Mouse (Mus musculus): ENCODE results near the gene Ccr7. TPM values are rescaled to one million over a fixed set of nuclear protein-coding genes. Genes with fewer than 3 reads are reported as not detected.
A peak's percentile ranks its signal among the peaks of the same experiment; 100 is the strongest.

The Ccr7 gene
- polyA plus RNA-seq (2012; rRNA removed) = 1.0 and 1.3 TPM in 2 replicates

DNA sequence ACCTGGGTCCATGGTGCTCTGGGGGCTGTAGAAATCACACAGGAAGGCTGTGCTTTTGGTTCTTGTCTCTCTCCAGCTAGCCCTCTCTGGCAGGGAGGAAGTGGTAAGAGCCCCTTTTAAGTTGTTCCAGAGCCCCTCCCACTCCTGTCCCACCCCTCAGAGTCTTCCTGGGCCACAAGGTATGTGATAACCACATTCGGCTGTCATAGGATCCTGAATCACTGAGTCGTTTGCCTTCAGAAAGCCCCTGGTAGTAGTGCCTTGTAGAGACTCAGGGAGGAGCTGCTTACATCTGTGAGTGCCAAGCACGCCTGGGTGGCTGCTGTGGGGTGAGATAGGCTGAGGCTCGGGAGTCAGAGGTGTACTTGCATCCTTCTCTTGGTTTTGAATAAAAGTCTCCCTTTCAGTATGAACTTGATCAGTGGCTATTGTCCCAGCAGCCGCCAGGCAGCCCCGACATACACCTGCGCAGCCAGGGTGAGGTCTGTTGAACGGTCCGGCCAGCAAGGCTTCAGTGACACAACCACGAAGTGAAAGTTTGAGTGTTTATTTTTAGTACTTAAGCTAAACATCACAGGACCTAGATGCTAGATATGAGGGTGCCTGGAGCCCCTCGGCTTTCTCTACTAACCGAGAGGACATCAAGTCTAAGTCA, at the start of gene Ccr7:
Gene Ccr7, minus strand, starts transcription at position 91 of the 655 bp plus-strand sequence.
- no peak for DNase-seq (ENCODE audit: low spot score)

DNA sequence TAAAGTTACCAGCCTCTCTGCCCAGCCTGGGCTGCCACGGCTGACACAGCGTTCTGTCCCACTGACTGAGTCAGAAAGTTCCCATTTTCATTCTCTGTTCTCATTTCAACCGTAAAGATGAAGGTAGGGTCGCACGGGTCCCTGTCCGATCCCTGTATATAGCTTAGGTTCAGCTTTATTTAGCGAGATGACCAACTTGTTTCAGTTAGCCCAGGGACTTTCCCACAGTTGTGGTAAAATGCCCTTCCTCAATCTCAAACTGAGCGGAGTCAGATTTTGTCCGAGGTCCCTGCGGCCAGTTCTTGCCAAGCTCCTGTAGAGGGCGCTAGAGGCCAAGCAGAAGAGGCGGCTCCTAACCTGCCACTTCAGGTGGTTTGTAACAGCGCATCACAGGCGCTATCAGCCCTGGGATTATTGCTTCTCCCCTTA, 34.3 kb upstream of the Ccr7 start:
- DNase-seq (ENCODE audit: low spot score) = peak; percentile 42

DNA sequence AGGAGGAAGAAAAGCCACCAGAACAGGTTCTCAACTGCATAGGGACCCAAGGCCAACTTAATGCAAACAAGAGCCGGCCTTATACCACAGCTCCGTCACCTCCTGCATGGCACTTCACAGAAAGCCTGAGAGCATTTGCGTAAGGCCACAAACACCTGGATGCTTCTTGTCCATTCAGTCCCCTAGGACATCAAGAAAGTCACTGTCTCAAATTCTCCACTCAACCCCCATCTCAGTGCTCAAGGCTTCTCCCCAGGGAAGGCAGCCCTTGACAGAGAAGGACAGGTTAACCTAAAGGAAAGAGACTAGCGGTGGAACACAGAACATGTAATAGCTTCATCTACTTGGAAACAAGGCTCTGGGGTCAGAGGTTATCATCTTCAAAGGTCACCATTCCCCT, 32.5 kb upstream of the Ccr7 start:
- no peak for DNase-seq (ENCODE audit: low spot score)

DNA sequence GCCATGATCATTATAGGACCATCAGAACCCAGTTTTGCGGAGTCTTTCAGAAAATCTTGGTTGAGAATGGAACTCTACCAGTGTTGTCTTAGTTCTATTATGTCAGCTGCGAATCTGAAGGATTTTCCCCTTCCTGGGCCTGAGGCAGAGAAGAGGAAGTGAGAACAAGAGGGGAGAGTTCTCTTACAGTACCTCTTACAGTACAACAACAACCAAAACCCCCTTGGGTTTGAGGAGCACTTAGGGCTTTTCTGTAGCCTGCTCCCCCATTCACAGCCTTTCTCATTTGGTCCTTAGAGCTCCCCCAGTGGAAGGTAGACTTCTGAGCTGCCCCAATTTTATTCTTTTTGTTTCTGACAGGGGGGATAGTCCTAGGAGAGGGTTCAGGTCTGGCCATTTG, 32.0 kb upstream of the Ccr7 start:
- DNase-seq (ENCODE audit: low spot score) = no peak

DNA sequence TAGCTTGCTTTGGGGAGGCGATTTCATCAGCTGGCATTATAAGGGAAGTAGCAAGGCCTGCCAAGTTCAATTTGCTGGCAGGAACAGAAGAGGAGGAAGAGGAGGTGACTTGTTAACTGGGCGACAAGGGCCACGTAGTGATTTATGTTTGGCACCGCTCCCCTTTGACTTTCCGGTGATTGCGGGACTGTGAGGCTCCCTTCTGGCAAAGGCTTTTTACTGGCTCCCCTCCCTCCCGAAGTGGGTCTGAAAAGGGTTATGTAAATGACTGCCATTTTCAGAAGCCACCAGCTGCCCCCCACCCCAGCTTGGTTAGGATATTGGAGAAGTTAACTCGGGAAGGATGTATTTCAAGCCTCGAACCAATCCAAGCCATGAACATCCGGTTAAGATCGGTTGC, 27.7 kb upstream of the Ccr7 start:
- DNase-seq (ENCODE audit: low spot score) = no peak

DNA sequence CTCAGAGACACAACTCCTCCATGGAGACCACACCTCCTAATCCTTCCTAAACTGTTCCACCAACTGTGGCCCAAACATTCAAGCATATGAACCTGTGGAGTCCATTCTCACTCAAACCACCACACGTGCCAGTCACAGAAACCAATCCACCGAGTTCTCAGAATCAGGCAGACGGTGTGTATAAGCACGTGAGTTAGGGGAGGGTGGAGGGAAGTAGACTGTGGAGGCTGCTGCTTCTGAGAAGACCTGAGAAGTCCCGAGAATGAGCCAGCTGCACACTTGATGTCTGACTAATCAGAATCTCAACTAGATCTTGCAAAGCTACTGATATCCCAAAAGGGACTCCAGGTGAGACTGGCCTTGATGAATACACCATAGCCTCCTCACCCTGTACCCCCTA, 25.2 kb upstream of the Ccr7 start:
- DNase-seq (ENCODE audit: low spot score) = no peak

DNA sequence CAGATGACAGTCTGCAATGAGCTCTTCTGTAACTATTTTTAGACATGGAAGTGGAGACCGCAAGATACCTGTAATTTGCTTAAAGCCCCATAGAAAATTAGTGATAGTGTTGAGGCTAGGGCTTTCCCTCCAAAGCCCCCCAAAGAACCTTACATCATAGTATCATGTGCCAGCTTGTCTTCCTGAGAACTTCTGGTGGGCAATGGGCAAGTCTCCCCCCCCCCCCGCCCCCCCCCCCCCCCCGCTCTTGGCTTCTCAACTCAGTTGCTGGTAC, 23.0 kb upstream of the Ccr7 start:
- DNase-seq (ENCODE audit: low spot score) = no peak

DNA sequence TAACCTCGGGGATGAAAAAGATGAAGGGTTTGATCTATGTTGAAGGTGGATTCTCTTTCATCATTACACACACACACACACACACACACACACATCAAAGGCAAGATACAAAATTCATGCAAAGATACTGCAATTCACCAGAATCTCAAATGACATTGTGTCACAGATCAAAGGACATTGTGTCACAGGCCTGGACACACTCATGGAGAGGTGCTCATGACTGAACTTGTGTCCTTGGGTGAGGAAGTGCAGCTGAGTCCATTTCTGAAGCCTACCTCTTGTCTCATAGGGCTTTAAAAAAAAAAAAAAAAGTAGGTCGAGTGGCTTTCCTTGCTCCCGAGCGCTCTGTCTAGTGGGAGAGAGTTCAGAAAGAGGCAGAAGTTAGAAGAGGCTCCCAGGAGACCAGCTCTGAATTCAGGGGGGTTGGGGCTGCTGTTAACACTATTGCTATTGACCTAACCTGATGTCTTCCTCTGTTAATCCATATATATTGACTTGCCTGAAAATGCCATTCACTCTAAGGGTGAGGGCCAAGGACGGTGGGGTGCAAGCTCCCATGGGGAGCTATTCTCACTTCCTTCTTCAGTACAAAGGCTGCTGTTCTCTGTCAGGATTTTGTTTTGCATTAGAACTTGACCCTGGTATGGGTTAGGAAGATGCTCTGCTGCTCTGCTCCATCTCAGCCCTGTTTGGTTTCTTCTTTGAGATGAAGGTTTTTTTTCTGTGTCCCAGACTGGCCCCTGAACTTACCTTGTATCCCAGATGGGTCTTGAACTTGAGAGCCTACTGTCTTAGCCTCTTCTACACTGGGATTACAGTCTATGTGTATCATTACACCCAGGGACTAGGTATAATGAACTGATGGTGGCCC, 22.4 kb upstream of the Ccr7 start:
- no peak for DNase-seq (ENCODE audit: low spot score)

DNA sequence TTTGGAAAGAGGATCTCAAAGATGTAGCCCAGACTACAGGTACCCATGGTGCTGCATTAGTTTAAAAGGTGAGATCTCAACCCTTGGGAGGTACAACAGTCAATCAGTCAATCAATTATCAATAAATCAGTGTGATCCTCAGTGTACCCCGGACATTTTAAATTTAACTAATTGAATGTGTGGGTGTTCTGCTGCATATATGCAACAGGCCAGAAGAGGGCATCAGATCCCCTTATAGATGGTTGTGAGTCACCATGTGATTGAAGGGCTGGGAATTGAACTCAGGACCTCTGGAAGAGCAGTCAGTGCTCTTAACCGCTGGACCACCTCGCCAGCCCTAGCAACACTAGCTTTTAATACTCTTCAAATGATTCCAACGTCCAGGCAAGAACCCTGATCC, 17.1 kb upstream of the Ccr7 start:
- no peak for DNase-seq (ENCODE audit: low spot score)

DNA sequence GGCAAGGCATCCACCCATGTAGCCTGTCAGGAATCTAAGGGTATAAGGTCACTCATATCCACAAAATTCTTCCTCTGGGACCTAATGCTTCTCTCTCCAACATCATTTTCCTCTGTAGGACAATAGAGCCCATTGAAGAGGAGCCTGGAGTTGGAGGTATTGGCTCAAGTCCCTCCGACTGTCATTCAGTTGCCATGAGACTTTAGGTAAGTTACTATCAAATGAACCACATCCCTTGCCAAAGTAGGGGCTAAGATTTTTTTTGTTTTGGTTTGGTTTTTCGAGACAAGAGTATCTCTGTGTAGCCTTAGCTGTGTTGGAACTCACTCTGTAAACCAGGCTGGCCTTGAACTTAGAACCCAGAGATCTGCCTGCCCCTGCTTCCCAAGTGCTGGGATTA, 16.6 kb upstream of the Ccr7 start:
- DNase-seq (ENCODE audit: low spot score) = no peak

DNA sequence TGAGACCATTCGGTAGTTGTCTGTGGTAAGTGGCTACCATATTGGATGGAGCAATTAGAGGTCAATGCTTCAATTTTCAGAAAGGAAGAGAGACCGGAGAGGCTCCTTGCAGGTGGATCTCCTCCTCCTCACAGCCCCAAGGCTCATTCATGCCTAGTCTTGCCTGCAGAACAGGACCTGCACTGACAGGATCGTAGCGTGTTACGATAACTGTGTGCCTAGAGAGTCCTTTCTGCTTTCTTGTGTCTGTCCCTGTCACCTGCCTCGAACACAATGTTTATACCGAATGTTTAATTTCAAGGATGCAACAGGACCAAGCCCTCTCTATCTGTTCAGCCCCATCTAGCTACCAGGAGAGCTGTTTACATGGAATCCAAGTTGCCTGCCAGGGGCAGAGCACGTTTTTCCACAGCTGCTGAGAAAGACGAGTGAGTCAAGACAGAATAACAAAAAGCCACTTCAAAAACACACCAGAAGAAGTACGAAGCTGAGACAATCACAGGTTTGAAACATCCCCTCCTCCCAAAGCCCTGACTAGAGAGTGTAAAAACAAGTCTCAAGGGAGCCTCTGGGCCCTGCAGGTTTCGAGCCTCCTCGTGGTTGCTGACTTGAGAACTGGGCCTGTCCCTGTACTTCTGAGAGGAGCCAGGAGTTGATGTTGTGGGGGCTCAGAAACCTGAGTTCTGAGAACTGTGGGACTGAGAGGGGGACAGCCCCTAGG, 15.8 kb upstream of the Ccr7 start:
- DNase-seq (ENCODE audit: low spot score) = no peak

DNA sequence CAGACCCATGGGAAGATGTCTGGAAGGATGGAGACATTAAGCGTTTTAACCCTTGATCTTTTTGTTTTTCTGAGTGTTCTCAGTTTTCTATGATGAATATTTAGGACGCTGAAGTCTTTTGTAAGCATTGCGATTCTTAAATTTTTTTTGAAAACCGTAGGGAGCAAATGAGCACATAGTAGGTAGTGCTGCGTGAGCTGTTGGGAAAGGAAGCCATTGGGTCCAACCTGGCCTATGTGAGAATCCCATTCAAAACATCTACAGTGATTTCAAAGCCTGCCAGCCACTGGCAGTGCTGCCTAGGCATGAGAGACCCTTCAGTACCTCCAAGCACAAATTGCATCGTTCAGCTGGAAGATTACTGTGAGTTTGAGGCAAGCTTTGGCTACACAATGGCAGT, 15.1 kb upstream of the Ccr7 start:
- no peak for DNase-seq (ENCODE audit: low spot score)

DNA sequence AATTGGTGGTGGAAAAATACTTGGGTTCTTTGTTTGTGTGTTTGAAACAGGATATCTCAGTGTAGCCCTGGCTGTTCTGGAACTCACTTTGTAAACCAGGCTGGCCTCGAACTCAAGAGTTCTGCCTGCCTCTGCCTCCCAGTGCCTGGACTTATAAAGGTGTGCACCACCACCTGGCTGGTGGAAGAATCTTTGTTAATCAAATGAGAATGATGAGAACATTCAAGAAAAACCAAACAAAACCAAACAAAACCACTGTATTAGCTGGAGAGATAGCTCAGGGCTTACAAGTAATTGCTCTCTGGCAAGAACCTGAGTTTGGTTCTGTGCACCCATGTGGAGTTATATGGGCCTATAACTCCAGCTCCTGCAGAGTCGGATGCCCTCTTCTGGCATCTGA, 14.6 kb upstream of the Ccr7 start:
- DNase-seq (ENCODE audit: low spot score) = no peak

DNA sequence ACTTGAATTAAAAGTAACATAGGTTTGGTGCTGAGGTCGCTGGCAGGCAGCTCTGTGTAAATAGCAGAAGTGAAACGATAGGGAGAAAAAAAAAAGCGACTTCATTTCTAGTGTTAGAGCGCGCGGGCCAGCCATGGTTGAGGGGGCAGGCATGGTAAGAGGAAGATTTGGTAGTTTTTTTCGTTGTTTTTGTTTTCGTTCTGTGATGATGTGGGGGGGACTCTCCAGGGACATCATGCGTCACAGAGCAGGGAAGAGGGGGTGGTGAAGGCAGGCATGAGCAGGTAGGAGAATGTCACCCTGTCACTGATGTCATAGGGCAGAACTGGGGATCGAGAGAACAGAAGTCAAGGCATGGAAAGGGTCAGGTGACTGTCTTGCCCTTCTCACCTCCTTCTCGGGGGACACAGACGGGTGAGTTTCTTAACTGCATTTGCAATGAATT, 13.2 kb upstream of the Ccr7 start:
- DNase-seq (ENCODE audit: low spot score) = no peak

DNA sequence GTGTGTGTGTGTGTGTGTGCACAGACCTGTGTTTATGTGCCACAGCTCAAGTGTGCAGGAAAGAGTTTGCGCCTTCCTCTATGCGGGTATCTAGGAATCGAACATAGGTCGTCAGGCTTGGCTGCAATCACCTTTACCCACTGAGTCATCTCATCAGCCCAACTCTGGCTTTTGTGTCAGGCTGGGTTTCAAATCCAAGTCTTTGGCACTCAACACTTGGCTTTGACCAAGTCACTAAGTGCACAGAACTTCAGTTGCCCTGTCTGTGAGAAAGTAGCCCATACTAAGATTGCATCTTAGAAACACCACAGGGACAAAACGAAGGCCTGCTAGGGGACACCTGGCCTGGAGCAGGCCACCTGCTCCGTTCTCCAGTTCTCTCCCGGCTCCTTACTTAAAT, 12.7 kb upstream of the Ccr7 start:
- no peak for DNase-seq (ENCODE audit: low spot score)

DNA sequence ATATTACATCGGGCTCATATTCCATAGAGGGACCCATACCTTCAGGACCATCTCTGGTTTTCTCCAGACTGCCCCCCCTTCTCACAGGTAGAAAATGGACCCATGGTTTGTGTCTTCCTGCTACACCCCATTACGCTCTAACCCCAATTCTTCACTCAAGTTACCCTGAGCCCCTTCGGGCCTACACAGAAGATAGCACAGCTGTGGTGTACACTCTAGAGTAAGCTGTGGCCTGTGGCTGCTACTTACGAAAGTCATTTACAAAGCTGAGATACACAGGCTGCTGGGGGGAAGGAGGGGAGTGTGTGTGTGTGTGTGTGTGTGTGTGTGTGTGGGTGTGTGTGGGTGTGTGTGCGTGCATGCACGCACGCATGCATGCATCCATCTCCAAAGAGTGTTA, 11.4 kb upstream of the Ccr7 start:
- no peak for DNase-seq (ENCODE audit: low spot score)

DNA sequence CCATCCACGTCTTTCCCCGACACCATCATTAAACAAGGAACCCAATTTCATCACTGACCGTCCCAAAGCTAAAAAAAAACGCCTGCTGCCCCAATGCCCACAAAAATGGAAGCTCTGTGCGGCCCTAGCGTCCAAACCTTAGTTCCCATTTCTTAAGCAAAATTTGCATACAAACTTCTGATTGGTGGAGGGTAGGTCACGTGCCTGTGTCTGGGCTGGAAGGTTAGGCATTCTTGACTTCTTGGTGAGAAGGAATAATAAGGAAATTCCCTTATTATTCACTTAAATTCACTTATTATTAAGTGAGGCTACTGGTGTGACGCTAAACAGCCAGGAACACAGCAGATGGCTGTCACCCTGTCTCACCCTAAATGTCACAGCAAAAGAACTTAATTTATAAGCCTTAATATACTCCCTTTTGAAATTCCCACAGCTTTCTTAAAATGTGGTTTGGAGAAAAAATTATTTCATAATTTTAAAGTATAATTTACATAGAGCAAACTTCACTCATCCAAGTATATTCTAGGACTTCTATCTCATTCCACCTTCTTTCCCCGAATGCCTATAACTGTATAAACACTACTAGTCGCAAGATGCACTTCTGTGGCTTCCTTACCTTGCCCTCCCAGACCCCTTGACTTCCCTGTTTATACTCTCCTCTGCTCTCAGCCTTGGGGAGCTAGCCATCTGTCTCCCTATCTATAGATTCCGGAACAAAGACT, 10.3 kb upstream of the Ccr7 start:
- DNase-seq (ENCODE audit: low spot score) = no peak

DNA sequence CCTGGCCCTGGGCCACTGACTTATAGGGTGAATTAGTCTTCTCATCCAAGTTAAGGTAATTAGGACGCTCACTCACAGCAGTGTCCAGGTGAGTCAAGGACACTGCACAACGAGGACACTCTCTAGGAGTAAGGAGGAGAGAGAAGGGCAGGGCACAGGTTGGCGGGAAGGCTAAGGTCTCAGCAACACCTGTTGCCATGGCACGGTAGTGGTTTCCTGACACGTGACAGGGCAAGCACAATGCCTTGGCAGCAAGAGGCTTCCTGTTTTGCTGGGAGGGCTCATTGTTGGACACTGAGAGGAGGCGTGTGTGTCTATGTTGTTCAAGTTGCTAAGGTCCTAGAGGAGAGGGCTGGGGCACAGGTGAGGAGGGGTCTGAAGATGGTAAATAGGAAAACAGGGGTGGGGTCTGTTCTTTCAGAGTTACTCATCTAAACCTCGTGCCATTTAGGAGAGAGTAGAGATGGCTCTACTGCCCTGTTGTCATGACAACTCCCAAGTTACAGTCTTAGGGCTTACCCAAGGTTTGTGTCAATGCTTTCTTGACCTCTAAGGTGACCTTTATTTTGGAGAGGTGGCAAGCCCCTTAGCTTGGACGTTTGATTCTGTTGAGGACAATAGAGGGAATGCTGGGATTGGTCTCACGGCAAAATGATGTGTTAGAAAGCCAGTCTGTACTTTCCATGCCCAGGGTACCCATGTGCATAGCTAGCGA, 8.3 kb upstream of the Ccr7 start:
- DNase-seq (ENCODE audit: low spot score) = no peak

DNA sequence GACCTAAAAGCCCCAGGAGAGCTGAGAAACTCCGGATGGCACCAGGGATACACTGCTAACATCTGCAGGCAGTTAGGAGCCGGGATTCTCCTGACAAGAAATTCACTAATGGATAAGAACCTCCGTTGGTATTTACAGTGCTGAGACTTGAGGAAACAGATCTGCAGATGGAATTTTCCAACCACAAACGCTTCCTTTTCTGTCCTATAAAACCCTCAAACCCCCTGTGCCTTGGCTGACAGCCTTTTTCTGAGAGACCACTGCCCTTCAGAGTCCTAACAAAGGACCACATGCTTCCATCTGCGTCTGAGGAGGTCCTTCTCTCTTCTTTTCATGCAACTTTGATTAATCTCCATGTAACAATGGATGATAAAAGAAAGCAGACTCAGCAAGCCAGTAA, 6.8 kb upstream of the Ccr7 start:
- no peak for DNase-seq (ENCODE audit: low spot score)

DNA sequence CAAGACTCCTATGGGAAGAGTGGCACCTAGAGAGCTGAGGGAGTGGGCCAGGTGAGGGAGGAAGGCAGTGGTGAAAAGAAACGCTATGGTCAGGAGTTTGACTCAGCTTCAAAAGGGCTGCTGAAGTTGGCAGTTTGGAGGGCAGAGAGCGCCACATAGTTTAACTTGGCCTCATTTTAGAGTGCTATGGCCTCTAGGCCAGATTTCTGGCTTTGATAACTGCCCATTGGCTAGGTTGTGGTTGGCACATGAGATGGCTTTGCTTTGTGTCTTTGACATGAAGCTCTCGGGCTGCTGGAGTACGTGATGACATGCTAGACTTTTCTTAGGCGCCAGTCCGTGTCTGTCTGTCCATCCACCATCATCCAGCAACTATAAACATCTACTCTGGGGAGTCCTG, 5.4 kb upstream of the Ccr7 start:
- DNase-seq (ENCODE audit: low spot score) = no peak

DNA sequence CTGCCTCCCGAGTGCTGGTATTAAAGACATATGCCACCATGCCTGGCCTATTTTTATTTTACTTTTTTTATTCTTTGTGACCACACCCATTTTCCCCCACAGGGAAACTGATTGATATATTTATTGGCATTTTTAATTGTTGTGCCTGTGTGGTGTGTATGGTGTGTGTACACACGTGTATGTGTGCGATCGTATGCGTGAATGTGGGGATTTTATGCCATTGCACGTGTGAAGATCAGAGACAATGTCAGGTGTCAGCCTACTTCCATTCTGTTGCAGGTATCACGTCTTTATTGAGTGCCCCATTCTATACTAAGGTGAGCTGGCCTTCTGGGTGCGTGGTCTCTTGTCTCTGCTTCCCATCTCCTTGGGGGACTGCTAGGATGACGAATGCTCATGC, 940 bp upstream of the Ccr7 start:
- no peak for DNase-seq (ENCODE audit: low spot score)
